Mouse (Mus musculus) thymus, adult 2 months (tissue): ENCODE measurements around the gene Sdr39u1.

ENCODE experiments used
- CTCF ChIP-seq: fragments of 200-500 bp; IDR thresholded peaks from 2 replicates; pipeline ENCODE4 v1.5.1; 2012; ENCODE audit warnings: mild to moderate bottlenecking, control low read depth, low read length, moderate library complexity, borderline replicate concordance; ENCODE audit not compliant: control insufficient read depth, poor library complexity, insufficient read depth; ENCODE audit errors: extremely low read depth
- POLR2A ChIP-seq: fragments of 200-500 bp; IDR thresholded peaks from 2 replicates; pipeline ENCODE4 v1.6.1; 2012; ENCODE audit warnings: mild to moderate bottlenecking, low read length, control low read depth, moderate library complexity; ENCODE audit not compliant: control insufficient read depth, poor library complexity, insufficient read depth; ENCODE audit errors: extremely low read depth

- TF ChIP-seq CTCF (no peak), POLR2A (no peak)
These were observed 16.4 kb downstream of the Sdr39u1 start for GRCm38 (mm10) chr14:55883663-55884062.
